Mouse (Mus musculus) heart, postnatal 0 days (tissue): ENCODE data around the gene Ccdc92b. TPM values are rescaled to one million over a fixed set of nuclear protein-coding genes. Genes with fewer than 3 reads are reported as not detected.
"Not testable (repeated sequence)": the region's sequence is repeated elsewhere in the genome, so short reads cannot be mapped to it uniquely, and the experiment has no call there.

ENCODE experiments used
- ATAC-seq: fragments of 200-750 bp; cut with Nextera tagmentation; 2 replicates; pipeline ENCODE4 v1.8.0; 2017; ENCODE audit warnings: low read depth, moderate number of reproducible peaks, moderate library complexity; ENCODE audit not compliant: insufficient read depth
- DNase-seq: peaks from one replicate; pipeline ENCODE4 v3.0.0-alpha.2; 2016; ENCODE audit warnings: low spot score
- H3K27ac ChIP-seq: fragments of 300-500 bp; sonication (generic); 2 replicates; pipeline ENCODE4 v1.5.1; 2014; ENCODE audit warnings: low read depth, mild to moderate bottlenecking
- H3K27me3 ChIP-seq: fragments of 300-500 bp; sonication (generic); 2 replicates; pipeline ENCODE4 v1.6.1; 2014; ENCODE audit warnings: low read length, mixed read lengths; ENCODE audit not compliant: control insufficient read depth, insufficient read depth
- H3K36me3 ChIP-seq: fragments of 300-500 bp; sonication (generic); replicated peaks from 2 replicates; pipeline ENCODE4 v1.6.1; 2014; ENCODE audit warnings: low read length, mixed read lengths; ENCODE audit not compliant: control insufficient read depth, insufficient read depth
- H3K4me1 ChIP-seq: fragments of 300-500 bp; sonication (generic); 2 replicates; pipeline ENCODE4 v1.6.1; 2014; ENCODE audit warnings: antibody characterized with exemption; ENCODE audit not compliant: control insufficient read depth, insufficient read depth
- H3K4me2 ChIP-seq: fragments of 300-500 bp; sonication (generic); 2 replicates; pipeline ENCODE4 v1.6.1; 2014; ENCODE audit warnings: low read depth, mild to moderate bottlenecking, low read length, moderate library complexity
- H3K4me3 ChIP-seq: fragments of 300-500 bp; sonication (generic); 2 replicates; pipeline ENCODE4 v1.5.1; 2014; ENCODE audit warnings: low read depth, low read length
- H3K9ac ChIP-seq: fragments of 300-500 bp; sonication (generic); replicated peaks from 2 replicates; pipeline ENCODE4 v1.6.1; 2014; ENCODE audit warnings: low read depth, low read length, mixed read lengths
- H3K9me3 ChIP-seq: fragments of 300-500 bp; sonication (generic); replicated peaks from 2 replicates; pipeline ENCODE4 v1.6.1; 2016; ENCODE audit warnings: low read length; ENCODE audit not compliant: control insufficient read depth
- CTCF ChIP-seq: IDR thresholded peaks from 2 replicates; pipeline ENCODE4 v1.5.1; 2016; ENCODE audit warnings: antibody characterized with exemption, control low read depth, low read depth
- EP300 ChIP-seq: IDR thresholded peaks from 2 replicates; pipeline ENCODE4 v1.6.1; 2016; ENCODE audit warnings: antibody characterized with exemption, low read depth
- WGBS: fragments of 180-500 bp; shearing (Covaris S2); extraction: QIAGEN DNeasy Blood & Tissue Kit; methylation state at CpG from one replicate; pipeline ENCODE4 v1.1.7; 2014; 5-methylcytosine and 5-hydroxymethylcytosine counted together
- polyA plus RNA-seq: library from polyadenylated mRNA; unstranded; fragments of >200 nt; fragmentation: Nextera tagmentation; extraction: Ambion mirVana; gene quantifications from 2 replicates; pipeline ENCODE4 v1.2.1, GENCODE M21; 2015
- total RNA-seq: library from RNA; depleted of rRNA; stranded (reverse); fragments of >200 nt; gene quantifications from 2 replicates; pipeline ENCODE4 v1.2.3, GENCODE M21; 2014; ENCODE audit warnings: low replicate concordance

Gene Ccdc92b
- total and polyA plus RNA-seq, 2 experiments from 2014 or later, result 0.63 TPM; not detected in 1

GRCm38 (mm10) chr11:74577068-74577467 lies 42.3 kb upstream of the Ccdc92b start:
- no peaks in the 10 kb centered on the region for H3K9me3 ChIP-seq
- no peaks in the 10 kb centered on the region for H3K36me3 ChIP-seq
- no peak for ATAC-seq
- no peak overlapping the region for H3K4me2 ChIP-seq
- H3K9ac ChIP-seq, result no peak overlapping the region
- H3K4me3 ChIP-seq, result no peak overlapping the region
- no peak overlapping the region for H3K27ac ChIP-seq
- no peaks in the 10 kb centered on the region for H3K4me1 ChIP-seq
- WGBS, result 22% methylated on average over 3 of the region's 3 CpGs
- no peaks in the 10 kb centered on the region for H3K27me3 ChIP-seq
- no peak for DNase-seq
- TF ChIP-seq CTCF (no peak), EP300 (no peak)

GRCm38 (mm10) chr11:74581333-74581732 lies 38.1 kb upstream of the Ccdc92b start:
- not testable (repeated sequence) for H3K9me3 ChIP-seq, H3K9ac ChIP-seq, H3K4me3 ChIP-seq, ATAC-seq, H3K4me1 ChIP-seq, H3K4me2 ChIP-seq, DNase-seq, H3K27me3 ChIP-seq, H3K36me3 ChIP-seq, H3K27ac ChIP-seq
- WGBS, result 50% methylated on average over 4 of the region's 4 CpGs

- no peaks in the 10 kb centered on the region for H3K36me3 ChIP-seq
- 73% methylated on average over 3 of the region's 3 CpGs for WGBS
- no peak for TF ChIP-seq EP300
- TF ChIP-seq CTCF, result no peak
These were observed 36.9 kb upstream of the Ccdc92b start for GRCm38 (mm10) chr11:74582464-74582863.

GRCm38 (mm10) chr11:74583824-74584349 lies 35.5 kb upstream of the Ccdc92b start:
- Histone ChIP-seq H3K9ac (no peak overlapping the region), H3K36me3 (no peaks in the 10 kb centered on the region), H3K4me2 (no peak overlapping the region), H3K27ac (no peak overlapping the region), H3K9me3 (no peaks in the 10 kb centered on the region), H3K4me3 (no peak overlapping the region), H3K27me3 (peaks cover 24% of the 10 kb centered on the region), H3K4me1 (no peaks in the 10 kb centered on the region)
- ATAC-seq (no peak), DNase-seq (no peak)
- WGBS, result 57% methylated on average over 7 of the region's 7 CpGs
- TF ChIP-seq EP300, result no peak
- TF ChIP-seq CTCF, result no peak

More at GRCm38 (mm10) chr11:74582464-74582863, 36.9 kb upstream of the Ccdc92b start:
- H3K9ac ChIP-seq, result no peak overlapping the region
- no peak overlapping the region for H3K4me3 ChIP-seq
- H3K27ac ChIP-seq, result no peak overlapping the region
- no peaks in the 10 kb centered on the region for H3K9me3 ChIP-seq
- no peak overlapping the region for H3K4me2 ChIP-seq
- DNase-seq, result no peak
- no peak for ATAC-seq
- peaks cover 14% of the 10 kb centered on the region for H3K27me3 ChIP-seq
- no peaks in the 10 kb centered on the region for H3K4me1 ChIP-seq

- no peak overlapping the region for H3K4me3 ChIP-seq
- no peaks in the 10 kb centered on the region for H3K9me3 ChIP-seq
- ATAC-seq (no peak), DNase-seq (no peak)
- H3K4me1 ChIP-seq, result no peaks in the 10 kb centered on the region
- H3K27me3 ChIP-seq, result peaks cover 36% of the 10 kb centered on the region
- no peak overlapping the region for H3K9ac ChIP-seq
- 62% methylated on average over 10 of the region's 10 CpGs for WGBS
- H3K36me3 ChIP-seq, result no peaks in the 10 kb centered on the region
- TF ChIP-seq CTCF (no peak), EP300 (no peak)
- H3K27ac ChIP-seq, result no peak overlapping the region
- no peak overlapping the region for H3K4me2 ChIP-seq
These were observed 34.3 kb upstream of the Ccdc92b start for GRCm38 (mm10) chr11:74584946-74585723.

- H3K4me1 ChIP-seq, result no peaks in the 10 kb centered on the region
- H3K36me3 ChIP-seq, result no peaks in the 10 kb centered on the region
- no peak overlapping the region for H3K4me3 ChIP-seq
- no peak overlapping the region for H3K4me2 ChIP-seq
- ATAC-seq (no peak), DNase-seq (no peak)
- H3K27ac ChIP-seq, result no peak overlapping the region
- H3K9ac ChIP-seq, result no peak overlapping the region
- TF ChIP-seq EP300 (no peak), CTCF (no peak)
- no peaks in the 10 kb centered on the region for H3K9me3 ChIP-seq
- WGBS, result 58% methylated on average over 5 of the region's 5 CpGs
- H3K27me3 ChIP-seq, result peaks cover 49% of the 10 kb centered on the region
These were observed 33.0 kb upstream of the Ccdc92b start for GRCm38 (mm10) chr11:74586401-74586800.
